Mouse (Mus musculus) small intestine, adult 2 months (tissue): Measurements from ENCODE around the gene Naalad2.

Source experiments
- CTCF ChIP-seq: fragments of 200-500 bp; IDR thresholded peaks from 2 replicates; pipeline ENCODE4 v1.5.1; 2012; ENCODE audit warnings: low read depth, mild to moderate bottlenecking, control low read depth, inconsistent platforms, low read length, moderate library complexity, mixed read lengths; ENCODE audit not compliant: insufficient replicate concordance, insufficient read length; ENCODE audit errors: extremely low read depth
- POLR2A ChIP-seq: fragments of 200-500 bp; IDR thresholded peaks from 2 replicates; pipeline ENCODE4 v1.6.1; 2012; ENCODE audit warnings: low read depth, mild to moderate bottlenecking, control low read depth, inconsistent platforms, low read length, moderate library complexity

- TF ChIP-seq POLR2A: no peak
- no peak for TF ChIP-seq CTCF
These were observed 17.0 kb downstream of the Naalad2 start for GRCm38 (mm10) chr9:18385782-18386181.
